Mouse (Mus musculus) embryo, embryonic 11.5 days (tissue): ENCODE data around the gene Plekha6.

Experiments used
- DNase-seq: peaks from one replicate; pipeline ENCODE4 v3.0.0-alpha.2; 2012; ENCODE audit warnings: low read depth, low spot score

The Plekha6 gene

GRCm38 (mm10) chr1:133213901-133214300 lies 49.9 kb downstream of the Plekha6 start:
- no peak for DNase-seq

- no peak for DNase-seq
These were observed 50.8 kb downstream of the Plekha6 start for GRCm38 (mm10) chr1:133214672-133215359.

- DNase-seq: no peak
These were observed 51.3 kb downstream of the Plekha6 start for GRCm38 (mm10) chr1:133215360-133215700.

- no peak for DNase-seq
These were observed 51.7 kb downstream of the Plekha6 start for GRCm38 (mm10) chr1:133215753-133216152.

GRCm38 (mm10) chr1:133217031-133217430 lies 53.0 kb downstream of the Plekha6 start:
- no peak for DNase-seq

- DNase-seq: no peak
These were observed 55.1 kb downstream of the Plekha6 start for GRCm38 (mm10) chr1:133219106-133219505.

GRCm38 (mm10) chr1:133221459-133221858 lies 57.4 kb downstream of the Plekha6 start:
- no peak for DNase-seq

GRCm38 (mm10) chr1:133222445-133222995 lies 58.5 kb downstream of the Plekha6 start:
- no peak for DNase-seq

GRCm38 (mm10) chr1:133224674-133225073 lies 60.7 kb downstream of the Plekha6 start:
- no peak for DNase-seq

GRCm38 (mm10) chr1:133225137-133225536 lies 61.1 kb downstream of the Plekha6 start:
- DNase-seq: no peak

- no peak for DNase-seq
These were observed 61.6 kb downstream of the Plekha6 start for GRCm38 (mm10) chr1:133225561-133225960.

GRCm38 (mm10) chr1:133225963-133226660 lies 62.1 kb downstream of the Plekha6 start:
- no peak for DNase-seq

GRCm38 (mm10) chr1:133226928-133227327 lies 62.9 kb downstream of the Plekha6 start:
- no peak for DNase-seq

- no peak for DNase-seq
These were observed 63.4 kb downstream of the Plekha6 start for GRCm38 (mm10) chr1:133227378-133227777.

GRCm38 (mm10) chr1:133228809-133229487 lies 64.9 kb downstream of the Plekha6 start:
- no peak for DNase-seq

GRCm38 (mm10) chr1:133231523-133232193 lies 67.6 kb downstream of the Plekha6 start:
- DNase-seq: no peak

- no peak for DNase-seq
These were observed 71.9 kb downstream of the Plekha6 start for GRCm38 (mm10) chr1:133235909-133236308.

GRCm38 (mm10) chr1:133236693-133237440 lies 72.9 kb downstream of the Plekha6 start:
- no peak for DNase-seq

- no peak for DNase-seq
These were observed 73.7 kb downstream of the Plekha6 start for GRCm38 (mm10) chr1:133237670-133238069.

GRCm38 (mm10) chr1:133239121-133239812 lies 75.3 kb downstream of the Plekha6 start:
- no peak for DNase-seq

GRCm38 (mm10) chr1:133239813-133240160 lies 75.8 kb downstream of the Plekha6 start:
- DNase-seq: no peak
